Mouse (Mus musculus) stomach, postnatal 0 days (tissue): ENCODE results near the gene Hoxa10. TPM values are rescaled to one million over a fixed set of nuclear protein-coding genes. Genes with fewer than 3 reads are reported as not detected.

ENCODE experiments used
- ATAC-seq: fragments of 200-750 bp; cut with Nextera tagmentation; 2 replicates; pipeline ENCODE4 v1.8.0; 2017; ENCODE audit not compliant: low FRiP score, low TSS enrichment
- DNase-seq: peaks from one replicate; pipeline ENCODE4 v3.0.0-alpha.2; 2016; ENCODE audit warnings: low spot score
- H3K27ac ChIP-seq: fragments of 300-500 bp; sonication (generic); replicated peaks from 2 replicates; pipeline ENCODE4 v1.5.1; 2014; ENCODE audit warnings: mild to moderate bottlenecking, control low read depth
- H3K27me3 ChIP-seq: fragments of 300-500 bp; sonication (generic); 2 replicates; pipeline ENCODE4 v1.6.1; 2014; ENCODE audit warnings: low read length; ENCODE audit not compliant: control insufficient read depth, insufficient read depth
- H3K36me3 ChIP-seq: fragments of 300-500 bp; sonication (generic); 2 replicates; pipeline ENCODE4 v1.6.1; 2014; ENCODE audit warnings: low read length, mixed read lengths; ENCODE audit not compliant: control insufficient read depth, insufficient read depth
- H3K4me1 ChIP-seq: fragments of 300-500 bp; sonication (generic); replicated peaks from 2 replicates; pipeline ENCODE4 v1.6.1; 2014; ENCODE audit warnings: antibody characterized with exemption; ENCODE audit not compliant: control insufficient read depth, insufficient read depth
- H3K4me2 ChIP-seq: fragments of 300-500 bp; sonication (generic); replicated peaks from 2 replicates; pipeline ENCODE4 v1.6.1; 2014; ENCODE audit warnings: low read depth, mild to moderate bottlenecking, control low read depth, moderate library complexity
- H3K4me3 ChIP-seq: fragments of 300-500 bp; sonication (generic); 2 replicates; pipeline ENCODE4 v1.5.1; 2014; ENCODE audit warnings: low read depth, low read length, control low read depth
- H3K9ac ChIP-seq: fragments of 300-500 bp; sonication (generic); 2 replicates; pipeline ENCODE4 v1.6.1; 2014; ENCODE audit warnings: mild to moderate bottlenecking, low read length, control low read depth, mixed read lengths
- H3K9me3 ChIP-seq: fragments of 300-500 bp; sonication (generic); 2 replicates; pipeline ENCODE4 v1.6.1; 2016; ENCODE audit warnings: low read length; ENCODE audit not compliant: control insufficient read depth
- CTCF ChIP-seq: IDR thresholded peaks from 2 replicates; pipeline ENCODE4 v1.5.1; 2016; ENCODE audit warnings: antibody characterized with exemption, low read depth, mild to moderate bottlenecking, moderate library complexity
- EP300 ChIP-seq: optimal IDR thresholded peaks from 2 replicates; pipeline ENCODE3; 2016; ENCODE audit warnings: antibody characterized with exemption
- WGBS: fragments of 180-500 bp; shearing (Covaris S2); extraction: QIAGEN DNeasy Blood & Tissue Kit; methylation state at CpG from one replicate; pipeline ENCODE4 v1.1.7; 2014; 5-methylcytosine and 5-hydroxymethylcytosine counted together
- polyA plus RNA-seq: library from polyadenylated mRNA; unstranded; fragments of >200 nt; fragmentation: Nextera tagmentation; extraction: Ambion mirVana; gene quantifications from 2 replicates; pipeline ENCODE4 v1.2.1, GENCODE M21; 2015

The Hoxa10 gene
- polyA plus RNA-seq = 0.06 TPM in 1 of 2 replicates, not detected in the other

GRCm38 (mm10) chr6:52240389-52241000, at the start of gene Hoxa10:
Gene Hoxa10 (minus strand): TSS chr6:52240854.
- DNase-seq (peak; percentile 81), ATAC-seq (peak; percentile 67)
- Histone ChIP-seq H3K9ac (no peak within 1 kb of the TSS), H3K4me1 (no peaks in the 10 kb centered on the region), H3K4me2 (no peak within 1 kb of the TSS), H3K4me3 (no peak within 1 kb of the TSS), H3K27ac (no peak within 1 kb of the TSS), H3K9me3 (no peaks in the 10 kb centered on the region), H3K27me3 (peaks cover 61% of the 10 kb centered on the region), H3K36me3 (no peaks in the 10 kb centered on the region)
- 3% methylated on average over 35 of the region's 35 CpGs for WGBS
- TF ChIP-seq EP300 (no peak), CTCF (peak; percentile 84)

GRCm38 (mm10) chr6:52290186-52290585, 49.5 kb upstream of the Hoxa10 start:
- TF ChIP-seq CTCF (no peak), EP300 (no peak)
- DNase-seq (no peak), ATAC-seq (no peak)
- Histone ChIP-seq H3K27ac (no peak overlapping the region), H3K9ac (no peak overlapping the region), H3K27me3 (peaks cover 14% of the 10 kb centered on the region; the same call in 1 of the 2 replicates), H3K36me3 (no peaks in the 10 kb centered on the region), H3K9me3 (no peaks in the 10 kb centered on the region), H3K4me1 (no peaks in the 10 kb centered on the region; the same call in 1 of the 2 replicates), H3K4me2 (no peak overlapping the region), H3K4me3 (no peak overlapping the region)
- WGBS = 18% methylated on average over 12 of the region's 12 CpGs

GRCm38 (mm10) chr6:52283896-52284295, 43.2 kb upstream of the Hoxa10 start:
- H3K36me3 ChIP-seq = no peaks in the 10 kb centered on the region
- H3K4me2 ChIP-seq = no peak overlapping the region
- no peaks in the 10 kb centered on the region for H3K9me3 ChIP-seq
- H3K9ac ChIP-seq = no peak overlapping the region
- no peaks in the 10 kb centered on the region for H3K27me3 ChIP-seq
- no peak overlapping the region for H3K4me3 ChIP-seq
- no peak overlapping the region for H3K27ac ChIP-seq
- ATAC-seq = no peak
- DNase-seq = no peak
- TF ChIP-seq CTCF (no peak), EP300 (no peak)
- WGBS = 76% methylated on average over 5 of the region's 5 CpGs
- no peaks in the 10 kb centered on the region for H3K4me1 ChIP-seq

- WGBS = 61% methylated on average over 12 of the region's 12 CpGs
- H3K4me1 ChIP-seq = no peaks in the 10 kb centered on the region
- no peak for ATAC-seq
Measured at GRCm38 (mm10) chr6:52281084-52281483, 40.4 kb upstream of the Hoxa10 start.

GRCm38 (mm10) chr6:52276920-52277319, 36.3 kb upstream of the Hoxa10 start:
- TF ChIP-seq EP300 = no peak
- no peak for TF ChIP-seq CTCF
- no peak overlapping the region for H3K9ac ChIP-seq
- ATAC-seq (no peak), DNase-seq (no peak)
- H3K27ac ChIP-seq = no peak overlapping the region
- H3K36me3 ChIP-seq = no peaks in the 10 kb centered on the region
- no peak overlapping the region for H3K4me2 ChIP-seq
- no peaks in the 10 kb centered on the region for H3K4me1 ChIP-seq
- WGBS = 14% methylated on average over 5 of the region's 5 CpGs
- peaks cover 24% of the 10 kb centered on the region for H3K27me3 ChIP-seq
- no peaks in the 10 kb centered on the region for H3K9me3 ChIP-seq
- no peak overlapping the region for H3K4me3 ChIP-seq

More at GRCm38 (mm10) chr6:52281084-52281483, 40.4 kb upstream of the Hoxa10 start:
- no peaks in the 10 kb centered on the region for H3K9me3 ChIP-seq
- H3K9ac ChIP-seq = no peak overlapping the region
- H3K36me3 ChIP-seq = no peaks in the 10 kb centered on the region
- DNase-seq = no peak
- peaks cover 7% of the 10 kb centered on the region; the same call in 1 of the 2 replicates for H3K27me3 ChIP-seq
- no peak overlapping the region for H3K4me2 ChIP-seq
- no peak for TF ChIP-seq CTCF
- no peak for TF ChIP-seq EP300
- H3K27ac ChIP-seq = no peak overlapping the region
- H3K4me3 ChIP-seq = no peak overlapping the region

GRCm38 (mm10) chr6:52276382-52276781, 35.7 kb upstream of the Hoxa10 start:
- H3K9me3 ChIP-seq = no peaks in the 10 kb centered on the region
- ATAC-seq (no peak), DNase-seq (no peak)
- no peak overlapping the region for H3K4me2 ChIP-seq
- no peaks in the 10 kb centered on the region for H3K4me1 ChIP-seq
- H3K27me3 ChIP-seq = peaks cover 27% of the 10 kb centered on the region
- H3K27ac ChIP-seq = no peak overlapping the region
- H3K9ac ChIP-seq = no peak overlapping the region
- H3K36me3 ChIP-seq = no peaks in the 10 kb centered on the region
- WGBS = 2% methylated on average over 6 of the region's 6 CpGs
- H3K4me3 ChIP-seq = no peak overlapping the region
- no peak for TF ChIP-seq CTCF
- no peak for TF ChIP-seq EP300
